Mouse (Mus musculus) midbrain, postnatal 0 days (tissue): ENCODE results near the gene Pip5k1a. TPM values are rescaled to one million over a fixed set of nuclear protein-coding genes. Genes with fewer than 3 reads are reported as not detected.

Experiments
- ATAC-seq: fragments of 200-750 bp; cut with Nextera tagmentation; 2 replicates; pipeline ENCODE4 v1.8.0; 2017; ENCODE audit warnings: moderate number of reproducible peaks, mild to moderate bottlenecking, moderate TSS enrichment, moderate library complexity; ENCODE audit not compliant: low FRiP score
- DNase-seq: peaks from one replicate; pipeline ENCODE4 v3.0.0-alpha.2; 2015; ENCODE audit warnings: low spot score
- H3K27ac ChIP-seq: fragments of 300-500 bp; sonication (generic); 2 replicates; pipeline ENCODE4 v1.5.1; 2014; ENCODE audit warnings: low read depth, mild to moderate bottlenecking, low read length, mixed read lengths
- H3K27me3 ChIP-seq: fragments of 300-500 bp; sonication (generic); 2 replicates; pipeline ENCODE4 v1.6.1; 2014; ENCODE audit warnings: low read length, control low read depth, mixed read lengths; ENCODE audit not compliant: insufficient read depth
- H3K36me3 ChIP-seq: fragments of 300-500 bp; sonication (generic); 2 replicates; pipeline ENCODE4 v1.6.1; 2014; ENCODE audit warnings: low read length, control low read depth, mixed read lengths; ENCODE audit not compliant: insufficient read depth
- H3K4me1 ChIP-seq: fragments of 300-500 bp; sonication (generic); 2 replicates; pipeline ENCODE4 v1.6.1; 2014; ENCODE audit warnings: mild to moderate bottlenecking, control low read depth, antibody characterized with exemption, low read length, mixed read lengths; ENCODE audit not compliant: insufficient read depth
- H3K4me2 ChIP-seq: fragments of 300-500 bp; sonication (generic); 2 replicates; pipeline ENCODE4 v1.6.1; 2014; ENCODE audit warnings: low read depth, mild to moderate bottlenecking, low read length, mixed read lengths; ENCODE audit not compliant: poor library complexity, severe bottlenecking
- H3K4me3 ChIP-seq: fragments of 300-500 bp; sonication (generic); 2 replicates; pipeline ENCODE4 v1.5.1; 2014; ENCODE audit warnings: low read depth, mild to moderate bottlenecking, low read length, moderate library complexity
- H3K9ac ChIP-seq: fragments of 300-500 bp; sonication (generic); replicated peaks from 2 replicates; pipeline ENCODE4 v1.6.1; 2014; ENCODE audit warnings: mild to moderate bottlenecking, low read length, moderate library complexity, mixed read lengths; ENCODE audit not compliant: poor library complexity, severe bottlenecking
- H3K9me3 ChIP-seq: fragments of 300-500 bp; sonication (generic); 2 replicates; pipeline ENCODE4 v1.6.1; 2016; ENCODE audit warnings: low read length, control low read depth
- CTCF ChIP-seq: IDR thresholded peaks from 2 replicates; pipeline ENCODE4 v1.5.1; 2016; ENCODE audit warnings: antibody characterized with exemption, mild to moderate bottlenecking
- WGBS: fragments of 180-500 bp; shearing (Covaris S2); extraction: QIAGEN DNeasy Blood & Tissue Kit; methylation state at CpG from one replicate; pipeline ENCODE4 v1.1.7; 2014; 5-methylcytosine and 5-hydroxymethylcytosine counted together
- polyA plus RNA-seq: library from polyadenylated mRNA; unstranded; fragments of >200 nt; fragmentation: Nextera tagmentation; extraction: Ambion mirVana; gene quantifications from 2 replicates; pipeline ENCODE4 v1.2.1, GENCODE M21; 2015
- total RNA-seq: library from RNA; depleted of rRNA; stranded (reverse); fragments of >200 nt; gene quantifications from 2 replicates; pipeline ENCODE4 v1.2.3, GENCODE M21; 2014

Pip5k1a gene
- total and polyA plus RNA-seq, 2 experiments from 2014 or later = 13.3 to 20.1 TPM

DNA sequence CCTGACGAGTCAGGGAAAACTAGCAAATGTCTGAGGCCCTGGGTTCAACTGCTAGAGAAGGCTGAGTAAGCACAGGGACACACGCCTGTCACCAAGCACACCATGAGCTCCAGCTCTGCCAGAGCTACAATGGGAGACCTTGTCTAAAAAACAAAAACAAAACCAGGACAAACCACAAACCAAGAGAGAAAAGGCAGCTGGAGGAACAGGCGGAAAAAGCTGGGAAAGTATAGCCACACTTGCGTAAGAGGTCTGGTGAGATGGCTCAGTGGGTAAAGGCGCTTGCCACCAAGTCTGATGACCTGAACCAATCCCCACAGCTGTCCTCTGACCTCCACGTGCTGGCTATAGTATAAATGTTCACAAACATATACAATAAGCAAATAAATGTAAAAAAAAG lies 40.6 kb downstream of the Pip5k1a start:
- Histone ChIP-seq H3K27me3 (no peaks in the 10 kb centered on the region), H3K4me3 (no peak overlapping the region), H3K36me3 (peaks cover 66% of the 10 kb centered on the region), H3K4me1 (no peaks in the 10 kb centered on the region), H3K9me3 (no peaks in the 10 kb centered on the region), H3K4me2 (no peak overlapping the region), H3K27ac (no peak overlapping the region), H3K9ac (no peak overlapping the region)
- no peak for ATAC-seq
- no peak for TF ChIP-seq CTCF
- WGBS = 93% methylated on average over 6 of the region's 6 CpGs
- no peak for DNase-seq

DNA sequence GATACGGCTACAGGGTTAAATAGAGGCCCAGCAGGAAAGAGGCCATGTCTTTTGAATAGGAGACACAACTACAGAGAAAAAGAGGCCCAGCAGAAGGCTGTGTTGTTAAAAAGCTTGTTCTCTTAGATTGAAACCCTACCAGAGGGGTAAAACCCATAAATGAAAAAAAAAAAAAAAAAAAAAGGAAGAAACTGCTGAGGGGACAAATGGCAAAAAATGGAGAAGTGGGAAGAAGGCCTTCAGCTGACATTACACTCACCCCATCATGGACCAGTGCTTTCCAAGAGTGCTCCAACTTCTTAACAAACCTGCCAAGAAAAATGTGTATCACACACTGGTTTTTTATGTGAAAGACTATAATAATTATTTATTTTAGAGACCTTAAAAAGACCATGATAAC lies 41.2 kb downstream of the Pip5k1a start:
- peaks cover 70% of the 10 kb centered on the region for H3K36me3 ChIP-seq
- no peak for ATAC-seq

DNA sequence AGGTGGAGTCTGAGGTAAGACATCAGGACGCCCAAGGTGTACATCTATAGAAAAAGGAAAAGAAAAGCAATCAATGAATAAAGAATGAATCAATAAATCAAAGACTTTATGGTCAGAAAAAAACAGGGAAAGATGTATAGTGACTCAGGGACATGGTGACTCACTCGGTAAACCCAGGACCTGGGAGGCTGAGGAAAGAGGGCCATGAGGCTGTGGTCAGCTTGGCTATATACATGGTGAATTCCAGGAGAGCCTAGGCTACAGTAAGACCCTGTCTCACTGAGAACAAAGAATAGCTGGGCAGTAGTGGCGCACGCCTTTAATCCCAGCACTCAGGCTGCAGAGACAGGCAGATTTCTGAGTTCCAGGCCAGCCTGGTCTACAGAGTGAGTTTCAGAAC lies 43.0 kb downstream of the Pip5k1a start:
- Histone ChIP-seq H3K4me3 (no peak overlapping the region), H3K36me3 (peaks cover 72% of the 10 kb centered on the region), H3K27me3 (no peaks in the 10 kb centered on the region), H3K4me2 (no peak overlapping the region), H3K9me3 (no peaks in the 10 kb centered on the region), H3K4me1 (no peaks in the 10 kb centered on the region), H3K27ac (no peak overlapping the region), H3K9ac (no peak overlapping the region)
- TF ChIP-seq CTCF = no peak
- ATAC-seq (no peak), DNase-seq (no peak)
- WGBS = 99% methylated on average over 4 of the region's 4 CpGs

More for the DNA sequence above, 41.2 kb downstream of the Pip5k1a start:
- Histone ChIP-seq H3K4me2 (no peak overlapping the region), H3K9ac (no peak overlapping the region), H3K27ac (no peak overlapping the region), H3K4me3 (no peak overlapping the region), H3K27me3 (no peaks in the 10 kb centered on the region), H3K4me1 (no peaks in the 10 kb centered on the region), H3K9me3 (no peaks in the 10 kb centered on the region)
- no peak for DNase-seq
- TF ChIP-seq CTCF = no peak
- WGBS = 68% methylated on average over 1 of the region's 1 CpGs

DNA sequence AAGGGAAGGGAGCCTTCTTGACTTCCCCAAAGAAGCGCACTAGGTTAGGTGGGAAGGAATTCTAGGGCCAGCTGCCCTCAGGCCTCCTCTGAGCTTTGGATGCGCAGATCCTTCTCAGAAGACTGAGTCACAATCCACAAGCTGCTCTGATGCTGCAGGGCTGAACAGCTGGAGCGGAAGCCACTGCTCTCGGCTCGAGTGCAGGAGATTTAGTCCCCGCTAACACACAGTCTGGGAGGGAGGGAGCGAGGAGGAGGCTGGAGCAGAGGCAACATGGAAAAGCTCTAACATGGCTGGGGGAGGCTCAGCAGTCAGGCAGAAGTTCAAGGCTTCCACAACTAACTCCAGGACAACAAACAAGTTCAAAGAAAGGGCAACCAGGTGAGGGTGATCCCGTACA lies 48.7 kb downstream of the Pip5k1a start:
- no peaks in the 10 kb centered on the region for H3K27me3 ChIP-seq
- no peak overlapping the region for H3K4me3 ChIP-seq
- no peak overlapping the region for H3K4me2 ChIP-seq
- no peaks in the 10 kb centered on the region for H3K9me3 ChIP-seq
- DNase-seq (no peak), ATAC-seq (no peak)
- H3K9ac ChIP-seq = no peak overlapping the region
- peaks cover 42% of the 10 kb centered on the region for H3K36me3 ChIP-seq
- 78% methylated on average over 8 of the region's 8 CpGs for WGBS
- no peaks in the 10 kb centered on the region for H3K4me1 ChIP-seq
- no peak overlapping the region for H3K27ac ChIP-seq
- no peak for TF ChIP-seq CTCF

DNA sequence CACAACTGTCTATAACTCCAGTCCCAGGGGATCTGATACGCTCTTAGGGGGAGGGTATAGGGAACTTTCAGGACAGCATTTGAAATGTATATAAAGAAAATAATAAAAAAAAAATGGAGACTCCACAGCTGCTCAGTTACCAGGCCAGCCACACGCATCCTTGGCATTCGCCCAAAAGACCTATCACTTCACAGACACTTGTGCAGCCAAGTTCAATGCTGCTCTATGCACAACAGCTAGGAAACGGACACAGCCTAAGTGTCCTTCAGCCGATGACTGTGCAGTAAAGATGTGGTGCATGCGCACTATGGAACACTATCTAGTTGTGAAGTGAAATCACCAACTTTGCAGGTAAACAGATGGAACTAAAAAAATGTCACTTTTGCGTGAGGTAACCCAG lies 50.5 kb downstream of the Pip5k1a start:
- H3K9ac ChIP-seq = no peak overlapping the region
- H3K4me1 ChIP-seq = no peaks in the 10 kb centered on the region
- H3K27me3 ChIP-seq = no peaks in the 10 kb centered on the region
- no peak for TF ChIP-seq CTCF
- WGBS = 93% methylated on average over 7 of the region's 7 CpGs
- ATAC-seq = no peak
- peaks cover 33% of the 10 kb centered on the region for H3K36me3 ChIP-seq
- DNase-seq = no peak
- H3K4me2 ChIP-seq = no peak overlapping the region
- H3K4me3 ChIP-seq = no peak overlapping the region
- H3K9me3 ChIP-seq = no peaks in the 10 kb centered on the region
- H3K27ac ChIP-seq = no peak overlapping the region

DNA sequence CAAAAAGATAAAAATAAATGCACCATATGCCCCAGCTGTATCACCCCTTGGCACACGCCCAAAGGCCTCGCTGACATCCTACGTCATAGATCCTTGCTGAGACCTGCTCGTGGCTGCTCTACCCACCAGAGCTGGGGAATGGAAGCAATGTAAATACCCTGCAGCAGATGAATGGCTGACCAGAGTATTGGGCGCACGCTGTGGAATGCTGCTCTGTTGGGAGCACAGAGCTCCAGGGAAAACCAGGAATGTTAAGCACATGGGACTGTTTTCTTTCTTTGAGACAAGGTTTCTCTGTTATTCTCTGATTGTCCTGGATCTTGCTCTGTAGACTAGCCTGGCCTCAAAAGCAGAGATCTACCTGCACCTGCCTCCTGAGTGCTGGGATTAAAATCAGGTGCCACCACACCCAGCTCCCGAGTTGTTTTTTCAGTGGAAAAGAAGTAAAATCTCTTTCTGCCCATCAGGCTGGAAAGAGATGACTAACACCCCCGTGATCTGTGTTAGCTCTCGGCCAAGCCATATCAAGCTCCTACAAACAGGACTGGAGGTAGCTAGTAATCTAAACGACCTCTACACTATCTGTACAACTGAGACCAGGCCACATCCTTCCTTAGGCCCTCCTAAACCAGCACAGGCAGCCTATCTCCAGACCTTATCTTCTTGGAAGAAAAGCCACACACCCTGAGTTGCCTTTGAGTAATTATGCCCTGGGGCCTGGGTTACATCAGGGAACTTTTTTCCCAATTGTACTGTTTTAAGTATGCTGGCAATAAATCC lies 52.1 kb downstream of the Pip5k1a start:
- H3K4me3 ChIP-seq = no peak overlapping the region
- H3K9me3 ChIP-seq = no peaks in the 10 kb centered on the region
- H3K36me3 ChIP-seq = peaks cover 22% of the 10 kb centered on the region
- WGBS = 46% methylated on average over 10 of the region's 10 CpGs
- ATAC-seq (no peak), DNase-seq (peak; percentile 10)
- no peak overlapping the region for H3K9ac ChIP-seq
- H3K27ac ChIP-seq = no peak overlapping the region
- no peak overlapping the region for H3K4me2 ChIP-seq
- H3K27me3 ChIP-seq = no peaks in the 10 kb centered on the region
- no peaks in the 10 kb centered on the region for H3K4me1 ChIP-seq
- no peak for TF ChIP-seq CTCF
